Mouse (Mus musculus): ENCODE data around the gene Ripply1.

Ripply1 gene

GRCm38 (mm10) chrX:139782278-139783044, at the start of gene Ripply1:
Gene Ripply1 (minus strand): TSS chrX:139782353.
- no peak for DNase-seq (ENCODE audit: low spot score)

- no peak for DNase-seq (ENCODE audit: low spot score)
Measured at GRCm38 (mm10) chrX:139828363-139829092, 46.4 kb upstream of the Ripply1 start.

- DNase-seq (ENCODE audit: low spot score) = no peak
Measured at GRCm38 (mm10) chrX:139826926-139827325, 44.8 kb upstream of the Ripply1 start.

GRCm38 (mm10) chrX:139825402-139825801, 43.2 kb upstream of the Ripply1 start:
- no peak for DNase-seq (ENCODE audit: low spot score)

- no peak for DNase-seq (ENCODE audit: low spot score)
Measured at GRCm38 (mm10) chrX:139815201-139815600, 33.0 kb upstream of the Ripply1 start.

- DNase-seq (ENCODE audit: low spot score) = no peak
Measured at GRCm38 (mm10) chrX:139814018-139814635, 32.0 kb upstream of the Ripply1 start.

- no peak for DNase-seq (ENCODE audit: low spot score)
Measured at GRCm38 (mm10) chrX:139813299-139814002, 31.3 kb upstream of the Ripply1 start.

- DNase-seq (ENCODE audit: low spot score) = no peak
Measured at GRCm38 (mm10) chrX:139812636-139813298, 30.6 kb upstream of the Ripply1 start.

GRCm38 (mm10) chrX:139808501-139808900, 26.3 kb upstream of the Ripply1 start:
- peak; percentile 10 for DNase-seq (ENCODE audit: low spot score)

GRCm38 (mm10) chrX:139808085-139808484, 25.9 kb upstream of the Ripply1 start:
- peak; percentile 5 for DNase-seq (ENCODE audit: low spot score)

GRCm38 (mm10) chrX:139807391-139807790, 25.2 kb upstream of the Ripply1 start:
- DNase-seq (ENCODE audit: low spot score) = no peak

- no peak for DNase-seq (ENCODE audit: low spot score)
Measured at GRCm38 (mm10) chrX:139805918-139806317, 23.8 kb upstream of the Ripply1 start.

GRCm38 (mm10) chrX:139803028-139803427, 20.9 kb upstream of the Ripply1 start:
- no peak for DNase-seq (ENCODE audit: low spot score)

GRCm38 (mm10) chrX:139800406-139800878, 18.3 kb upstream of the Ripply1 start, which contains the start of gene Cldn2:
Gene Cldn2 (plus strand): TSS chrX:139800828.
- no peak for DNase-seq (ENCODE audit: low spot score)

GRCm38 (mm10) chrX:139799953-139800352, 17.8 kb upstream of the Ripply1 start:
- no peak for DNase-seq (ENCODE audit: low spot score)

GRCm38 (mm10) chrX:139797875-139798274, 15.7 kb upstream of the Ripply1 start:
- DNase-seq (ENCODE audit: low spot score) = no peak

- DNase-seq (ENCODE audit: low spot score) = no peak
Measured at GRCm38 (mm10) chrX:139796037-139796436, 13.9 kb upstream of the Ripply1 start.

- no peak for DNase-seq (ENCODE audit: low spot score)
Measured at GRCm38 (mm10) chrX:139794072-139794845, 12.1 kb upstream of the Ripply1 start.

GRCm38 (mm10) chrX:139785764-139786163, 3.6 kb upstream of the Ripply1 start:
- DNase-seq (ENCODE audit: low spot score) = no peak

- DNase-seq (ENCODE audit: low spot score) = peak; percentile 62
Measured at GRCm38 (mm10) chrX:139783045-139783422, 881 bp upstream of the Ripply1 start.

GRCm38 (mm10) chrX:139781563-139781962, 590 bp downstream of the Ripply1 start:
- no peak for DNase-seq (ENCODE audit: low spot score)
